Mouse (Mus musculus) CH12.LX (cell line): Measurements from ENCODE around the gene Dntt.

ENCODE experiments used
- MEF2A ChIP-seq: IDR thresholded peaks from 2 replicates; pipeline ENCODE4 v1.6.1; 2014; ENCODE audit warnings: low read depth, mild to moderate bottlenecking, inconsistent platforms, low read length, improper control_type of control experiment, borderline replicate concordance
- POLR2A ChIP-seq: IDR thresholded peaks from 2 replicates; pipeline ENCODE4 v1.6.1; 2011; ENCODE audit warnings: low read depth, mild to moderate bottlenecking, improper control_type of control experiment, low read length
- USF1 ChIP-seq: IDR thresholded peaks from 2 replicates; pipeline ENCODE4 v1.6.1; 2014; ENCODE audit warnings: low read depth, mild to moderate bottlenecking, inconsistent platforms, low read length, improper control_type of control experiment

- TF ChIP-seq MEF2A (no peak), USF1 (no peak), POLR2A (no peak)
Observed at GRCm38 (mm10) chr19:41019164-41019675, 9.9 kb upstream of the Dntt start.
